Mouse (Mus musculus) hindlimb bud, embryonic 11.5 days (tissue): Measurements from ENCODE around the gene 1700020A23Rik.

Experiments
- DNase-seq: peaks from one replicate; pipeline ENCODE4 v3.0.0-alpha.2; 2012; ENCODE audit warnings: low read depth, low spot score; ENCODE audit errors: extremely low spot score

Gene 1700020A23Rik

DNA sequence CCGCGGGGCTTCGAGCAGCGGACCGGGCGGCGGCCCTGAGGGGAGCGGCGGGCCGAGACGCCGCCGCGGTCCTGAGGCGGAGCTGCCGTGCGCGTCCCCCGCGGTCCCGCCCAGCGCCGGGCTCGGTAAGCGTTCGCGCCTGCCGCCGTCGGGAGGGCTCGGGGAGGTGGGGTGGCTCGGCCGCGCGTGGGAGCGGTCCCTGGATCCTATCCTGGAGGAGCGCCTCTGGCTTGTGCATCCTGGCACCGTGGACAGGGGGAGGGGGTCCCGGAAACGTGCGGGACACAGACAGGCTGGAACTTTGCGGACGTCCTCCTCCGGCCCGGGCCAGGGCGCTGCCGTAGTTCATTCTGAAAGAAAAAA lies 45.4 kb downstream of the 1700020A23Rik start:
- DNase-seq, result no peak

- DNase-seq, result no peak
These were observed 46.1 kb downstream of the 1700020A23Rik start for GRCm38 (mm10) chr2:130451086-130451726.

DNA sequence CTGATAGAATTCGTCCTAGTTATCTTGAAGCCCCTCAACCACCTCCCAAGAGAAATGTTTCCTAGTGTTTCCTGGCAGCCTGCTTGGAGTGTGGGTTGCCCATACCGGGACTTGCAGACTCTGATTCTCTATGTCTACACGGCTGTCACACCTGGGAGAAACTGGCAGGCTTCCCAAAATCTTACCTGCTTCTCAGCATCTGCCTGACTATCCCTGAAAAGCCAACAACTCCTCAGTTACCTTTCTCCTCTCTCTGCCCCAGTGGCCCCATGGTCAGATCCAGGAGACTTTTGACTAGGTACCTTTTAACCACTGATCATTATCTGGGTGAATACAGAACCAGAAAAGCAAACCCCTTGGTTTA lies 46.6 kb downstream of the 1700020A23Rik start:
- no peak for DNase-seq

GRCm38 (mm10) chr2:130452266-130452665 lies 47.2 kb downstream of the 1700020A23Rik start:
- no peak for DNase-seq

- no peak for DNase-seq
These were observed 48.4 kb downstream of the 1700020A23Rik start for GRCm38 (mm10) chr2:130453421-130453820.

GRCm38 (mm10) chr2:130454748-130455370 lies 49.8 kb downstream of the 1700020A23Rik start:
- DNase-seq, result no peak
